Mouse (Mus musculus) olfactory bulb, adult 2 months (tissue): ENCODE results near the gene Fam13a.

Source experiments
- CTCF ChIP-seq: fragments of 200-500 bp; IDR thresholded peaks from 2 replicates; pipeline ENCODE4 v1.5.1; 2012; ENCODE audit warnings: low read depth, mild to moderate bottlenecking, low read length, moderate library complexity; ENCODE audit not compliant: insufficient read depth
- POLR2A ChIP-seq: fragments of 200-500 bp; IDR thresholded peaks from 2 replicates; pipeline ENCODE4 v1.6.1; 2012; ENCODE audit warnings: mild to moderate bottlenecking, low read depth, low read length, moderate library complexity; ENCODE audit not compliant: insufficient read depth

DNA sequence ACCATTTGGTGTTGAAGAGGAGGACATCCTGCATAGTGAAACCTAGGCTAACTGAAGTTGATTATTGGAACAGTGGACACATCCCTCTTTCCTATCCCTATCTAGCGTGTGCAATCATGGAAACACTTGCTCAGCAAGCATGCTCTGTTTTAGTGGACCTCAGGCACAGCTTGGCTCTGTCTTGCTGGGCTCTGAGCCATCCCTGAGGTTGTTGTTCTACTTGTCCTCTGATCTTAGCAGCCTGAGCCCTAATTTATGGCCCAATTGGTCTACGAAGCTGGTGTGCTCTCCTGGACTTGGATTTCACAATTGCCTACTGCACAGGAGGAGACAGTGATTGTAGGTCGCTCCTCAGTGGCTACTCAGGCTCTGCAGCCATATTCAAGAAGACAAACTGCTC, 56.1 kb downstream of the Fam13a start:
- TF ChIP-seq POLR2A (no peak), CTCF (no peak)
